In genomic region chr15:103513621-103514031, GRCm38 (mm10) we compare ENCODE assay signal across 10 mouse cellular contexts. TPM values are rescaled to one million over a fixed set of nuclear protein-coding genes. Genes with fewer than 3 reads are reported as not detected.
A peak's percentile ranks its signal among the peaks of the same experiment; 100 is the strongest.
DNase-seq lines count a peak whose midpoint lies in the region; ATAC-seq and TF ChIP-seq lines count a peak whose summit lies in the region.
"Had no signal": no experiment of that assay in that cellular context is flagged by ENCODE, and none has a peak within 500 bp of the region (broad histone marks: within the 10 kb centered on the region; RNA-seq: fewer than 3 reads in every experiment).

No protein-coding gene starts in this region.

- H3K9ac ChIP-seq in kidney, embryonic 14.5 days (ENCODE audit: low read depth, low read length): peak overlapping the region; percentile 32
- H3K9ac ChIP-seq in hindbrain, embryonic 14.5 days: peak overlapping the region; percentile 59; the same call in 1 of the 2 replicates
- H3K9ac ChIP-seq in midbrain, embryonic 14.5 days (replicated peaks; ENCODE audit: low read length): no peak overlapping the region

- ATAC-seq in kidney, embryonic 14.5 days (ENCODE audit: low FRiP score, low TSS enrichment): peak; percentile 51
- ATAC-seq in hindbrain, embryonic 14.5 days (ENCODE audit: low FRiP score): peak; percentile 44
- peak; percentile 29 for ATAC-seq in midbrain, embryonic 14.5 days (ENCODE audit: low FRiP score, low TSS enrichment)

- peak overlapping the region; percentile 30; the same call in 1 of the 2 replicates for H3K4me3 ChIP-seq in kidney, embryonic 14.5 days (ENCODE audit: low read length)
- H3K4me3 ChIP-seq in kidney, adult 2 months (ENCODE audit: insufficient read depth, low read depth, low read length): no peak overlapping the region
- 0 out of 2 replicates have a peak overlapping the region, but pooled peaks have one; percentile 32 for H3K4me3 ChIP-seq in hindbrain, embryonic 14.5 days (replicated peaks; ENCODE audit: low read length)
- H3K4me3 ChIP-seq in midbrain, embryonic 14.5 days (replicated peaks; ENCODE audit: low read depth, low read length): no peak overlapping the region

- H3K27ac ChIP-seq in kidney, embryonic 14.5 days (ENCODE audit: low read depth, low read length): no peak overlapping the region
- H3K27ac ChIP-seq in kidney, adult 2 months (ENCODE audit: insufficient read depth, low read depth, low read length): no peak overlapping the region
- peak overlapping the region; percentile 86 for H3K27ac ChIP-seq in hindbrain, embryonic 14.5 days
- peak overlapping the region; percentile 73 for H3K27ac ChIP-seq in midbrain, embryonic 14.5 days (replicated peaks; ENCODE audit: low read depth, low read length)

- H3K4me1 ChIP-seq in kidney, embryonic 14.5 days (ENCODE audit: control insufficient read depth, insufficient read depth, low read length): 0 out of 2 replicates have a peak, but pooled peaks cover 4% of the 10 kb centered on the region
- no peaks in the 10 kb centered on the region for H3K4me1 ChIP-seq in kidney, adult 2 months (ENCODE audit: control insufficient read depth, insufficient read depth, low read length)
- H3K4me1 ChIP-seq in hindbrain, embryonic 14.5 days (replicated peaks; ENCODE audit: control insufficient read depth, insufficient read depth, low read length): peaks cover 62% of the 10 kb centered on the region
- peaks cover 44% of the 10 kb centered on the region for H3K4me1 ChIP-seq in midbrain, embryonic 14.5 days (ENCODE audit: control insufficient read depth, insufficient read depth, low read length)

- TF ChIP-seq CTCF in kidney, adult 2 months (conservative IDR thresholded peaks at IDR 0.05; ENCODE audit: insufficient read depth, insufficient read length, low read depth, low read length): no peak

- no peak for TF ChIP-seq POLR2A in kidney, adult 2 months (IDR thresholded peaks at IDR 0.05; ENCODE audit: low read depth, low read length)

- 6% methylated on average over 7 of the region's 7 CpGs for WGBS in kidney, embryonic 14.5 days
- 20% methylated on average over 7 of the region's 7 CpGs for WGBS in kidney, adult 2 months
- WGBS in hindbrain, embryonic 14.5 days: 6% methylated on average over 7 of the region's 7 CpGs
- WGBS in midbrain, embryonic 14.5 days: 6% methylated on average over 7 of the region's 7 CpGs

- H3K27me3 ChIP-seq in kidney, embryonic 14.5 days (ENCODE audit: control insufficient read depth, insufficient read depth, low read length): 0 out of 2 replicates have a peak, but pooled peaks cover 2% of the 10 kb centered on the region
- no peaks in the 10 kb centered on the region for H3K27me3 ChIP-seq in kidney, adult 2 months (replicated peaks; ENCODE audit: control insufficient read depth, insufficient read depth, low read length)
- H3K27me3 ChIP-seq in hindbrain, embryonic 14.5 days (ENCODE audit: control insufficient read depth, insufficient read depth, low read length): no peaks in the 10 kb centered on the region
- no peaks in the 10 kb centered on the region for H3K27me3 ChIP-seq in midbrain, embryonic 14.5 days (ENCODE audit: control insufficient read depth, insufficient read depth, low read length)

- H3K36me3 ChIP-seq in kidney, embryonic 14.5 days (ENCODE audit: control insufficient read depth, insufficient read depth, low read length): no peaks in the 10 kb centered on the region
- H3K36me3 ChIP-seq in kidney, adult 2 months (ENCODE audit: control insufficient read depth, insufficient read depth, low read length): no peaks in the 10 kb centered on the region
- H3K36me3 ChIP-seq in hindbrain, embryonic 14.5 days (replicated peaks; ENCODE audit: control insufficient read depth, insufficient read depth): no peaks in the 10 kb centered on the region
- no peaks in the 10 kb centered on the region for H3K36me3 ChIP-seq in midbrain, embryonic 14.5 days (ENCODE audit: control insufficient read depth, insufficient read depth, low read length)

- H3K4me2 ChIP-seq in kidney, embryonic 14.5 days (replicated peaks; ENCODE audit: low read depth, low read length): peak overlapping the region; percentile 46
- H3K4me2 ChIP-seq in hindbrain, embryonic 14.5 days (replicated peaks): peak overlapping the region; percentile 58
- peak overlapping the region; percentile 55 for H3K4me2 ChIP-seq in midbrain, embryonic 14.5 days (ENCODE audit: low read length)

- DNase-seq in kidney, adult 2 months: no peak
- peak; percentile 73 to 81 for DNase-seq in cerebellum, postnatal 10 days
- DNase-seq in hindbrain, embryonic 14.5 days (ENCODE audit: low spot score): peak; percentile 47
- no peak for DNase-seq in midbrain, embryonic 14.5 days
- DNase-seq in Muller cell, postnatal 12 days (ENCODE audit: inconsistent ontology term): no peak
- DNase-seq in layer of hippocampus, adult 18-20 months (ENCODE audit: low spot score in 2 of 2): no peak
- no peak for DNase-seq in left cerebral cortex, postnatal 36 days (ENCODE audit: low spot score in 2 of 2)

- intact Hi-C loops in left cerebral cortex, postnatal 36 days (cut with DNase I): no loop called here

- no peaks in the 10 kb centered on the region for H3K9me3 ChIP-seq in kidney, embryonic 14.5 days (ENCODE audit: control insufficient read depth, low read length)
- H3K9me3 ChIP-seq in hindbrain, embryonic 14.5 days (ENCODE audit: control insufficient read depth, low read length): no peaks in the 10 kb centered on the region
- no peaks in the 10 kb centered on the region for H3K9me3 ChIP-seq in midbrain, embryonic 14.5 days (ENCODE audit: control insufficient read depth, low read length)

RNA-seq across cellular contexts. Expression of gene Pde1b, which starts 10.8 kb away (rescaled TPM):
- 3.1 and 4.9 TPM in 2 replicates for polyA plus RNA-seq in kidney, embryonic 14.5 days (2014; fragmentation: Nextera tagmentation; extraction: Ambion mirVana)
- 2.0 and 2.8 TPM in 2 replicates for polyA plus RNA-seq in kidney, adult 2 months (2012; rRNA removed)
- 88.9 and 90.0 TPM in 2 replicates for polyA plus RNA-seq in hindbrain, embryonic 14.5 days (2014; fragmentation: Nextera tagmentation; extraction: Ambion mirVana)
- 81.6 and 90.8 TPM in 2 replicates for polyA plus RNA-seq in midbrain, embryonic 14.5 days (2014; fragmentation: Nextera tagmentation; extraction: Ambion mirVana)
- 100 to 1,000 TPM; 111 to 112 TPM for total RNA-seq in layer of hippocampus, adult 18-20 months (2021)
- total RNA-seq in left cerebral cortex, postnatal 36 days (2021): 100 to 1,000 TPM; 160 to 189 TPM

RNA-seq across cellular contexts. Expression of gene Ppp1r1a, which starts 24.2 kb away (rescaled TPM):
- 19.2 and 21.2 TPM in 2 replicates for polyA plus RNA-seq in kidney, embryonic 14.5 days (2014; fragmentation: Nextera tagmentation; extraction: Ambion mirVana)
- polyA plus RNA-seq in kidney, adult 2 months (2012; rRNA removed): 253 and 258 TPM in 2 replicates
- polyA plus RNA-seq in hindbrain, embryonic 14.5 days (2014; fragmentation: Nextera tagmentation; extraction: Ambion mirVana): 124 and 125 TPM in 2 replicates
- polyA plus RNA-seq in midbrain, embryonic 14.5 days (2014; fragmentation: Nextera tagmentation; extraction: Ambion mirVana): 110 and 146 TPM in 2 replicates
- 100 to 1,000 TPM; 113 to 123 TPM for total RNA-seq in layer of hippocampus, adult 18-20 months (2021)
- 100 to 1,000 TPM; 148 to 164 TPM for total RNA-seq in left cerebral cortex, postnatal 36 days (2021)
- total RNA-seq: common myeloid progenitor, adult 5-6 weeks had no signal

RNA-seq across cellular contexts. Expression of gene Glycam1, which starts 51.3 kb away (rescaled TPM):
- not detected in 2 replicates for polyA plus RNA-seq in kidney, embryonic 14.5 days (2014; fragmentation: Nextera tagmentation; extraction: Ambion mirVana)
- 118 TPM in 1 of 2 replicates, not detected in the other for polyA plus RNA-seq in kidney, adult 2 months (2012; rRNA removed)
- not detected in 2 replicates for polyA plus RNA-seq in hindbrain, embryonic 14.5 days (2014; fragmentation: Nextera tagmentation; extraction: Ambion mirVana)
- polyA plus RNA-seq in midbrain, embryonic 14.5 days (2014; fragmentation: Nextera tagmentation; extraction: Ambion mirVana): not detected in 2 replicates
- under 1 TPM; 0.58 to 0.74 TPM for total RNA-seq in layer of hippocampus, adult 18-20 months (2021)
- not detected for total RNA-seq in left cerebral cortex, postnatal 36 days (2021)
- total RNA-seq: common myeloid progenitor, adult 5-6 weeks; left cerebral cortex, postnatal 25 days had no signal

Comparison
In these comparisons a context has a peak if more than half of its experiments do, and no peak if none do; other contexts are left out.
1. H3K4me3 ChIP-seq: peak in kidney, embryonic 14.5 days (single experiment) and hindbrain, embryonic 14.5 days (single experiment); none in kidney, adult 2 months (single experiment) and midbrain, embryonic 14.5 days (single experiment).
2. H3K27ac ChIP-seq: peak in hindbrain, embryonic 14.5 days (single experiment) and midbrain, embryonic 14.5 days (single experiment); none in kidney, embryonic 14.5 days (single experiment) and kidney, adult 2 months (single experiment).
3. DNase-seq: peak in cerebellum, postnatal 10 days (2 of 2) and hindbrain, embryonic 14.5 days (single experiment); none in kidney, adult 2 months (single experiment), midbrain, embryonic 14.5 days (single experiment), Muller cell, postnatal 12 days (single experiment), layer of hippocampus, adult 18-20 months (0 of 2) and left cerebral cortex, postnatal 36 days (0 of 2).
4. RNA of gene Pde1b, which starts 10.8 kb away (polyA plus RNA-seq): 81.6 to 90.8 TPM in midbrain, embryonic 14.5 days and 88.9 to 90.0 TPM in hindbrain, embryonic 14.5 days; 3.1 to 4.9 TPM in kidney, embryonic 14.5 days and 2.0 to 2.8 TPM in kidney, adult 2 months; every median in the first group is over 10 times any median in the second.
5. Peak in every context shown above with its lines, with median percentiles within 50 percentile points of each other: ATAC-seq and H3K4me2 ChIP-seq.